Mouse (Mus musculus): ENCODE measurements around the gene Gkap1. TPM values are rescaled to one million over a fixed set of nuclear protein-coding genes. Genes with fewer than 3 reads are reported as not detected.
A peak's percentile ranks its signal among the peaks of the same experiment; 100 is the strongest.

The Gkap1 gene
- polyA plus RNA-seq, 1 experiment, result 195 TPM

DNA sequence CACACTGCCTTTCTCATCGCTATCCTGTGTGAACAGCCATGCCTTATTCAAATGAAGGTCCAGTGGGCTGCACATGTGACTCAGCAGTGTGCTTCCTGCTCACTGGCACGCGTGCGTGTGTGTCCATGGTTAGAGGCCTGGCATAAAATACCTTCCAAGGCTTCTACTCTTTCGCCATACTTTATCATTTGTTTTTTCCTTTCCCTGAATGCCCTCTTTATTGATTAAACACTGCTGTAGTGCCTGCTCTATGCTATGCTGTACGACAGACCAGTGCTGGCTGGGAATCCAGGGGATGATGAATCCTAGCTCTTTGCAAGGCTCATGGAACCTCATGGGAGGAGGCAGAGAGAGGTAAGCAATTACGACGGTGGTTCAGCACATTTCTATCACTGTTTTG, 43.4 kb downstream of the Gkap1 start:
- Histone ChIP-seq H3K27me3 (ENCODE audit: control insufficient read depth, insufficient read depth, low read length) (no peaks in the 10 kb centered on the region), H3K4me3 (ENCODE audit: control insufficient read depth, low read depth, low read length) (no peak overlapping the region), H3K4me1 (ENCODE audit: control insufficient read depth, insufficient read depth, low read length) (no peaks in the 10 kb centered on the region), H3K36me3 (ENCODE audit: control insufficient read depth, insufficient read depth, low read length) (peaks cover 1% of the 10 kb centered on the region; the same call in 1 of the 2 replicates), H3K27ac (ENCODE audit: control insufficient read depth, insufficient read depth, low read depth, low read length) (no peak overlapping the region)
- TF ChIP-seq CTCF (IDR thresholded peaks at IDR 0.05; ENCODE audit: control insufficient read depth, insufficient read depth, insufficient replicate concordance, low read depth, low read length) (no peak), POLR2A (IDR thresholded peaks at IDR 0.05; ENCODE audit: control insufficient read depth, low read depth, low read length) (no peak)

DNA sequence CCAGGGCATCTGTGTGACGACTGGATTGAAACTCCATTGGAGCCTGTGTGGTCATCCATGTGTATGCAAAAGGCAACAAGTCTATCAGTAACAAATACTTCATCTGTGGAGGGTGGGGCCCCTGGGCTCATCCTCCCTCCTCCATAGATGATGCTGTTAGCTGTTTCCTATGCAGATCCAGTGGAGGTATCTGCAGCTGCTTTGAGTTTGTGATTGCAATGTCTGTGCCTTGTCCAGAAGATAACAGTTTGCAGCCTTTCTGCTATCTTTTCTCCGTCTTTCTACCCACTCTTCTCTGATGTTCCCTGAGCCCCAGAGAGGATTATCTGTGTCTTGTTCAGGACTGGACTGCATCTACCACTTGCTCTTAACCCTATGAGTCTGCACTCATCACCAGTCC, 46.9 kb downstream of the Gkap1 start:
- Histone ChIP-seq H3K4me3 (ENCODE audit: control insufficient read depth, low read depth, low read length) (no peak overlapping the region), H3K27me3 (ENCODE audit: control insufficient read depth, insufficient read depth, low read length) (no peaks in the 10 kb centered on the region)

DNA sequence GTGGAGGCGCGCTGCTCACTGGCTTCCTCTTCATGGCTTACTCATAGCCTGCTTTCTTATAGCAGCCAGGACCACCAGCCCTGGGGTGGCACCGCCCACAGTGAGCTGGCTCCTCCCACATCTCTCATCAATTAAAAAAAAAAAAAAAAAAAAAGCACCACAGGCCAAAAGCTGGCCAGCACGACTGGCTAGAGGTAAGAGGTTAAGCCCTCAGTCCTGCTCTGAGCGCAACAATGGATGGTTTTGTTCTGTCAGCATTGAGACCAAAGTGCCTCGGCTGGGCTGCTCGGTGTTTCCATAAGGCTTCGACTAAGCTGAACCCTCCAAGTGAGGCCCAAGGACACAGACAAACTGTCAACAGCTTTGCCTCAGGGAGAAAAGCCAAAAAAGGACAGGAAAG, 49.8 kb downstream of the Gkap1 start:
- TF ChIP-seq CTCF (IDR thresholded peaks at IDR 0.05; ENCODE audit: control insufficient read depth, insufficient read depth, insufficient replicate concordance, low read depth, low read length), result no peak
- Histone ChIP-seq H3K27me3 (ENCODE audit: control insufficient read depth, insufficient read depth, low read length) (no peaks in the 10 kb centered on the region), H3K36me3 (ENCODE audit: control insufficient read depth, insufficient read depth, low read length) (no peaks in the 10 kb centered on the region), H3K4me1 (ENCODE audit: control insufficient read depth, insufficient read depth, low read length) (peaks cover 4% of the 10 kb centered on the region; the same call in 1 of the 2 replicates), H3K4me3 (ENCODE audit: control insufficient read depth, low read depth, low read length) (no peak overlapping the region), H3K27ac (ENCODE audit: control insufficient read depth, insufficient read depth, low read depth, low read length) (no peak overlapping the region)

More for the DNA sequence above, 46.9 kb downstream of the Gkap1 start:
- Histone ChIP-seq H3K36me3 (ENCODE audit: control insufficient read depth, insufficient read depth, low read length) (no peaks in the 10 kb centered on the region), H3K27ac (ENCODE audit: control insufficient read depth, insufficient read depth, low read depth, low read length) (no peak overlapping the region), H3K4me1 (ENCODE audit: control insufficient read depth, insufficient read depth, low read length) (peaks cover 4% of the 10 kb centered on the region; the same call in 1 of the 2 replicates)
- TF ChIP-seq CTCF (IDR thresholded peaks at IDR 0.05; ENCODE audit: control insufficient read depth, insufficient read depth, insufficient replicate concordance, low read depth, low read length) (no peak), POLR2A (IDR thresholded peaks at IDR 0.05; ENCODE audit: control insufficient read depth, low read depth, low read length) (no peak)

DNA sequence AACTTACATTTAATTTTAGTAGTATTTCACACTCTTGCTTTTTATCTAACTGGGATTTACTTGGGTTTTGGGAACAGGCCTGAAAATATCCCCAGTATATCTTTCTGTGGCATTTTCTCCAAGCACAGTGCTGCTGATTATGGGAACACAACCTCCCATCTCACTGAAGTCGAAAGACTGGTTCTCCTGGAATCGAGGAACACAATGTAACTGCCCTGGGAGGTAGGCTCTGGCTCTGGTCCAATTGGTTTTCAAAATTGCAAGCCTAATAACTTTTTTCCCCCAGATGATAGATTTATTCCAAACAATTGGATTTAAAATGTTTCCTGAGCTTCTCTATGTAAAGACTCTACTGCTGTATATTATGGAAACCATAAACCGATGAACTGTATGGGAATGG, 55.3 kb downstream of the Gkap1 start:
- H3K4me3 ChIP-seq (ENCODE audit: control insufficient read depth, low read depth, low read length), result no peak overlapping the region
- TF ChIP-seq CTCF (IDR thresholded peaks at IDR 0.05; ENCODE audit: control insufficient read depth, insufficient read depth, insufficient replicate concordance, low read depth, low read length) (no peak), POLR2A (IDR thresholded peaks at IDR 0.05; ENCODE audit: control insufficient read depth, low read depth, low read length) (no peak)
- no peak overlapping the region for H3K27ac ChIP-seq (ENCODE audit: control insufficient read depth, insufficient read depth, low read depth, low read length)

DNA sequence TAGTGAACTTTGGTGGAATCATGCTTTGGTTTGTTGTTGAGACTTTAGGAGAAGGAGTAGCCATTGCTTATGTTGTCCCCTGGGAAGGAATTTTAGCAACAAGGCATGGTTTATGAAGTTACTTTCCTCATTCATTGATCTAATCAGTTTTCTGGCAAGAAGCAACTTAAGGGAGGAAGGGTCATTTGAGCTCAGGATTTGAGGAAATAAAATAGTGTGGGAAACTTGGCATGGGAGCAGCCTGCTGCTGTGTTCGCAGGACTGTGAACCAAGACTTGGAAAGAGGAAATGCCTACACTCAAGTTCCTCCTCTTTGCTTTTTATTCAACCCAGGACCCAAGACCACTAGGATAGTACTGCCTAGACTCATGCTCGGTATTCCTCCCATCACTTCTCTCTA, 58.0 kb downstream of the Gkap1 start:
- H3K36me3 ChIP-seq (ENCODE audit: control insufficient read depth, insufficient read depth, low read length), result no peaks in the 10 kb centered on the region
- no peaks in the 10 kb centered on the region for H3K27me3 ChIP-seq (ENCODE audit: control insufficient read depth, insufficient read depth, low read length)
- no peak for TF ChIP-seq CTCF (IDR thresholded peaks at IDR 0.05; ENCODE audit: control insufficient read depth, insufficient read depth, insufficient replicate concordance, low read depth, low read length)
- no peak for TF ChIP-seq POLR2A (IDR thresholded peaks at IDR 0.05; ENCODE audit: control insufficient read depth, low read depth, low read length)
- H3K4me1 ChIP-seq (ENCODE audit: control insufficient read depth, insufficient read depth, low read length), result no peaks in the 10 kb centered on the region; the same call in 1 of the 2 replicates
- H3K27ac ChIP-seq (ENCODE audit: control insufficient read depth, insufficient read depth, low read depth, low read length), result no peak overlapping the region
- no peak overlapping the region for H3K4me3 ChIP-seq (ENCODE audit: control insufficient read depth, low read depth, low read length)

More for the DNA sequence above, 55.3 kb downstream of the Gkap1 start:
- Histone ChIP-seq H3K4me1 (ENCODE audit: control insufficient read depth, insufficient read depth, low read length) (no peaks in the 10 kb centered on the region; the same call in 1 of the 2 replicates), H3K36me3 (ENCODE audit: control insufficient read depth, insufficient read depth, low read length) (no peaks in the 10 kb centered on the region), H3K27me3 (ENCODE audit: control insufficient read depth, insufficient read depth, low read length) (no peaks in the 10 kb centered on the region)

DNA sequence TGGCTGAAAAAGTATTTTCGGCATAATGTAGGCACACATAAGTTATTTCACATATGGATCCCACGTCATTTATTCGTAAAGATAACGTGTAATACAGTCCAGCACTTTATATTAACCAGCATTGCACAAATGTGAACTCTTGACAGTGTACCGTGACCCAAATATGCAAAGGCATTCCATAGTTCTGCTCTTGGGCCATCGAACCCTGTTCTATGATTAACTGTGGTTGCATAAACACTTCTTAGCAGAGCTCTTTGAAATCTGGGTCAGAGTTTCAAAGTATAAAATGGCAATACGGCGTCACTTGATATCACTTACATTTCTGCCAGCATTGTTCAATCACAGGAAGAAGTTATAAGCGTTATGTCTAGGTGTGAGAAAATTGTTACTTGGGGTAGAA, 59.1 kb downstream of the Gkap1 start:
- Histone ChIP-seq H3K27me3 (ENCODE audit: control insufficient read depth, insufficient read depth, low read length) (no peaks in the 10 kb centered on the region), H3K4me1 (ENCODE audit: control insufficient read depth, insufficient read depth, low read length) (no peaks in the 10 kb centered on the region; the same call in 1 of the 2 replicates), H3K36me3 (ENCODE audit: control insufficient read depth, insufficient read depth, low read length) (no peaks in the 10 kb centered on the region), H3K27ac (ENCODE audit: control insufficient read depth, insufficient read depth, low read depth, low read length) (no peak overlapping the region; the same call in 1 of the 2 replicates), H3K4me3 (ENCODE audit: control insufficient read depth, low read depth, low read length) (peak overlapping the region; percentile 96; the same call in 1 of the 2 replicates)
- TF ChIP-seq POLR2A (IDR thresholded peaks at IDR 0.05; ENCODE audit: control insufficient read depth, low read depth, low read length) (no peak), CTCF (IDR thresholded peaks at IDR 0.05; ENCODE audit: control insufficient read depth, insufficient read depth, insufficient replicate concordance, low read depth, low read length) (no peak)

DNA sequence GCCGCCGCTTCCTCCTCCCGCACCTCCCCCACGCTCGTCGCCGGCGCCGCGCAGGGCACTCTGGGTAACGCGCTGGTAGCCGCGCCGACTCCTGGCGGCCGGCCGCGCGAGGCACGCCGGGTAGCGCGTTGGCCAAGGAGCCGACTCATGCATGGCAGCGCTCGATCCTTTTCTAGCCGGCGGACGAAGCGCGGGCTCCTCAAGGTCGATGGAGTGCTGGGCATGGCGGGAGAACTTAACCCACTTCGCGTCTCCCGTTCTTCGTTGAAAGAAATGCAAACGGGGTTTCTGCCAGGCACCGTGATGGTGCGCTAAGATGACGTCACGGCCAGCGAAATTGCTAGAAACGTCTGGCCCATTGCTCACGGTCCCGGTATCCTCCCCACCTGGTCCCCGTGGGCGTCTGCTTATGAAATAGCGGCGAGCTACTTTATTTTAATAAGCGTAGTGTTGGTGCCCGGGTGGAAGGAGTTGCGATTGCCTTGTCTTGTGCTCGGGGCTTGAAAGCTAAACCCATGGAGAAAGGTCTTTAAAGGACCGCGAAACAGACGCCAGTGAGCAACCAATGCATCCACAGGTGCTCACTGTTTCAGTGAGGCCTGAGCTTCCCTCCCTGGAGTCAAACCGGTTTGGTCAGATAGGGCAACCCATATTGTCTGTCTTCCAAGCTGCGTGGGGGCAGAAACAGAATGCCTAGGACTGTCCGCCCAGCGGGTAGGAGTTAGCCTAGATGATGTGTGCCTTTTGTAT, 59.7 kb downstream of the Gkap1 start, which contains the start of gene Ubqln1:
Gene Ubqln1 (minus strand): TSS at position 62 of the 750 bp plus-strand sequence.
- peak within 1 kb of the TSS; percentile 95 for H3K27ac ChIP-seq (ENCODE audit: control insufficient read depth, insufficient read depth, low read depth, low read length)

More for the DNA sequence above, 59.7 kb downstream of the Gkap1 start, which contains the start of gene Ubqln1:
- TF ChIP-seq POLR2A (IDR thresholded peaks at IDR 0.05; ENCODE audit: control insufficient read depth, low read depth, low read length) (peak; percentile 98), CTCF (IDR thresholded peaks at IDR 0.05; ENCODE audit: control insufficient read depth, insufficient read depth, insufficient replicate concordance, low read depth, low read length) (0 out of 2 replicates have a peak, but pooled peaks have one; percentile 7)
- Histone ChIP-seq H3K36me3 (ENCODE audit: control insufficient read depth, insufficient read depth, low read length) (no peaks in the 10 kb centered on the region), H3K27me3 (ENCODE audit: control insufficient read depth, insufficient read depth, low read length) (no peaks in the 10 kb centered on the region), H3K4me1 (ENCODE audit: control insufficient read depth, insufficient read depth, low read length) (no peaks in the 10 kb centered on the region; the same call in 1 of the 2 replicates), H3K4me3 (ENCODE audit: control insufficient read depth, low read depth, low read length) (peak within 1 kb of the TSS; percentile 96)
